Mouse (Mus musculus): ENCODE data around the gene Mafb.

Mafb gene

GRCm38 (mm10) chr2:160327716-160328115, 39.1 kb downstream of the Mafb start:
- DNase-seq (ENCODE audit: low spot score in 2 of 2), result no peak

- no peak for DNase-seq (ENCODE audit: low spot score in 2 of 2)
These were observed 39.7 kb downstream of the Mafb start for GRCm38 (mm10) chr2:160327167-160327566.

DNA sequence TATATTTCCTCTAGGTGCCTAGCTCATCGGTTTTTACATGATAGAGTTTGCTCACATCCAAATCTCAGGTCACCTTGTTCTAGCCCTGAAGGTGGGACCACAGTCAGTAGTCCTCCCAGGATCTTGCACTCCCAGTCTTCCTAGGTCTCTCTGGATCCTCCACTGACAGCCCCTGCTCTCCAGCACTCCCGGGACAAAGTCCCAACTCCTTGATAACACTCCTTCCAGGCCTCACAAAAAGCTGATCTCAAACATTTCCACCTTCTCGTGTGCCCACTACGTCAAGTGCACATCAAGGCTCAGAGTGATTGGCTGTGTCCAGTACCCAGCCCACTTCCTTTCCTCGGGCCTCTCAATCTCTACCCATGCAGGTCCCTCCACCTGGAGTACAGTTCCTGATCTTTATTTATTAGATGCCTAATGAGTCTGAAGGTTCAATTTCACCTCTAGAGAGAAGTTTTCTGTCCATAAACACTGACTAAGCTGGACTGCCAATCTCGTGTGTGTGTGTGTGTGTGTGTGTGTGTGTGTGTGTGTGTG, 41.7 kb downstream of the Mafb start:
- DNase-seq (ENCODE audit: low spot score in 2 of 2), result no peak

DNA sequence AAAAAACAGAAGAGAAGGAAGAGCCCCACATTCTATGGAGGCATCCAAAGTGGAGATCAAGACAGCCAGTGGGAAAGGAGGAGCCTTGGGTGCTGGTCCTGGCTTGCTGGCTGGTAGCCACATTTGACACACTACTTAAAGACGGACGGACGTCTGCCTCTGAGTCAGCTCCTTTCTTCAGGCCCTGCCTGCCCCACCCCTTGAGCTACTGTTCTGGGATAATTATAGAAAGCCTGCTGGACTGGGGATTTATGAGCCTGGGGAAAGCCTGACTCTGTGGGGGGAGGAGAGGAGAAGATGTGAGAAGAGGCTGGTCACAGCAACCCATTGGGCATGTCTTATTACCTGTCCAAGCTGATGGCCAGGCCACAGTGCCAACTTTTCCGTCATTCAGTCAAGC, 45.0 kb downstream of the Mafb start:
- DNase-seq (ENCODE audit: low spot score in 2 of 2), result no peak

- no peak for DNase-seq (ENCODE audit: low spot score in 2 of 2)
These were observed 48.6 kb downstream of the Mafb start for GRCm38 (mm10) chr2:160318255-160318654.
